Mouse (Mus musculus) embryonic facial prominence, embryonic 14.5 days (tissue): ENCODE measurements around the gene Robo1. TPM values are rescaled to one million over a fixed set of nuclear protein-coding genes. Genes with fewer than 3 reads are reported as not detected.

Experiments
- ATAC-seq: fragments of 200-750 bp; cut with Nextera tagmentation; 2 replicates; pipeline ENCODE4 v1.8.0; 2017; ENCODE audit warnings: low read depth, moderate number of reproducible peaks, moderate TSS enrichment
- DNase-seq: peaks from one replicate; pipeline ENCODE4 v3.0.0-alpha.2; 2015; ENCODE audit warnings: low spot score
- H3K27ac ChIP-seq: fragments of 300-500 bp; sonication (generic); replicated peaks from 2 replicates; pipeline ENCODE4 v1.5.1; 2014; ENCODE audit warnings: low read depth, mild to moderate bottlenecking, low read length, moderate library complexity
- H3K27me3 ChIP-seq: fragments of 300-500 bp; sonication (generic); replicated peaks from 2 replicates; pipeline ENCODE4 v1.6.1; 2014; ENCODE audit warnings: low read length; ENCODE audit not compliant: control insufficient read depth, insufficient read depth
- H3K36me3 ChIP-seq: fragments of 300-500 bp; sonication (generic); 2 replicates; pipeline ENCODE4 v1.6.1; 2014; ENCODE audit warnings: low read length, mixed read lengths; ENCODE audit not compliant: control insufficient read depth, insufficient read depth
- H3K4me1 ChIP-seq: fragments of 300-500 bp; sonication (generic); 2 replicates; pipeline ENCODE4 v1.6.1; 2014; ENCODE audit warnings: antibody characterized with exemption, low read length; ENCODE audit not compliant: control insufficient read depth, insufficient read depth
- H3K4me2 ChIP-seq: fragments of 300-500 bp; sonication (generic); 2 replicates; pipeline ENCODE4 v1.6.1; 2014; ENCODE audit warnings: low read depth, mild to moderate bottlenecking, low read length, moderate library complexity, mixed read lengths
- H3K4me3 ChIP-seq: fragments of 300-500 bp; sonication (generic); 2 replicates; pipeline ENCODE4 v1.5.1; 2014; ENCODE audit warnings: low read depth, mild to moderate bottlenecking, low read length
- H3K9ac ChIP-seq: fragments of 300-500 bp; sonication (generic); 2 replicates; pipeline ENCODE4 v1.6.1; 2014; ENCODE audit warnings: low read depth, mild to moderate bottlenecking, low read length, moderate library complexity, mixed read lengths
- H3K9me3 ChIP-seq: fragments of 300-500 bp; sonication (generic); 2 replicates; pipeline ENCODE4 v1.6.1; 2016; ENCODE audit warnings: low read length; ENCODE audit not compliant: control insufficient read depth
- WGBS: fragments of 180-500 bp; shearing (Covaris S2); extraction: QIAGEN DNeasy Blood & Tissue Kit; methylation state at CpG from one replicate; pipeline ENCODE4 v1.1.7; 2014; 5-methylcytosine and 5-hydroxymethylcytosine counted together
- polyA plus RNA-seq: library from polyadenylated mRNA; unstranded; fragments of >200 nt; fragmentation: Nextera tagmentation; extraction: Ambion mirVana; gene quantifications from 2 replicates; pipeline ENCODE4 v1.2.1, GENCODE M21; 2014

Robo1 gene
- polyA plus RNA-seq, 1 experiment from 2014 or later, result 32.6 TPM

DNA sequence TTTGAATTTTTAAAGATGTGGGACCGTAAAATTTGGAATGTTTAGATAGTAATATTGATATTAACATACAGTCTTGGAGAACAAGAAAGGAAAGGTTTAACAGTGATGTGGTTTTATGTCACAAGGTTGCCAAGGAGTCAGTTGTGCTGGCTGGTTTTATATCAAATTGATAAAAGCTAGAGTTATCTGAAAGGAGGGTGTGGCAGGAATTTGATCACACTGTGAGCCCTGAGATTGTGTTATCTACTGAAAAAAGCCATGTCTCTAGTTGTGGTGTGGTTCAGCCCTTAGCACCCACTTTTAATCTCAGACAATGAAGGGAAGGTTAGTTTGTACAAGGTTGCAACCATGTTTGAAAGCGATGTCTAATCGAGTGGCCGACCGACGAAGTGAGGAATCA lies 764.8 kb downstream of the Robo1 start:
- no peak for ATAC-seq
- Histone ChIP-seq H3K4me1 (no peaks in the 10 kb centered on the region), H3K9ac (no peak overlapping the region), H3K9me3 (no peaks in the 10 kb centered on the region), H3K4me3 (no peak overlapping the region), H3K36me3 (no peaks in the 10 kb centered on the region), H3K4me2 (no peak overlapping the region), H3K27me3 (no peaks in the 10 kb centered on the region), H3K27ac (no peak overlapping the region)
- 91% methylated on average over 6 of the region's 6 CpGs for WGBS
- no peak for DNase-seq

DNA sequence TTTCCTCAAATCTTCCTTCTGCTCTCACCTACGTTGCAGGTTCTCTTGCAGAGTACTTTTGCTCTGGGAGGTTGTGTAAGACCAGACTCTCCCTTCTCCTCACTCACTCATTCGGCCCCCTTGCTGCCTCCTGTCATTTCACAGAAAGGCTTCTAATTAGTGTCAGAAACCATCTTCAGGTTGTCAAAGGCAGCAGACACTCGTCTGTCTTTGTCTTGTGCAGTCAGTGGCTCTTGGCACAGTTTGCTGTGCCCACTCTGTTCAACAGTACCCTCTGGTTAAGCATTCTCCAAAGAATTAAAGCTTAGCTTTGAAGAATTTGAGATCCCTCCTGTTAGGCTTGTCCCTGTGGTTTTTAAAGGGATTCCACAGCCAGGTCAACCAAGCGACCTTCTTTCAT lies 774.3 kb downstream of the Robo1 start:
- no peaks in the 10 kb centered on the region for H3K27me3 ChIP-seq
- DNase-seq, result no peak
- no peaks in the 10 kb centered on the region for H3K4me1 ChIP-seq
- no peak for ATAC-seq
- H3K27ac ChIP-seq, result no peak overlapping the region
- 62% methylated on average over 4 of the region's 4 CpGs for WGBS
- no peak overlapping the region for H3K9ac ChIP-seq
- H3K9me3 ChIP-seq, result no peaks in the 10 kb centered on the region
- no peak overlapping the region for H3K4me3 ChIP-seq
- no peak overlapping the region for H3K4me2 ChIP-seq
- no peaks in the 10 kb centered on the region for H3K36me3 ChIP-seq

- Histone ChIP-seq H3K27me3 (no peaks in the 10 kb centered on the region), H3K9ac (no peak overlapping the region), H3K27ac (no peak overlapping the region), H3K4me1 (no peaks in the 10 kb centered on the region), H3K9me3 (no peaks in the 10 kb centered on the region), H3K4me3 (no peak overlapping the region), H3K4me2 (no peak overlapping the region), H3K36me3 (no peaks in the 10 kb centered on the region)
- DNase-seq (no peak), ATAC-seq (no peak)
- 87% methylated on average over 2 of the region's 2 CpGs for WGBS
Measured at GRCm38 (mm10) chr16:73083077-73083476, 775.0 kb downstream of the Robo1 start.
